Mouse (Mus musculus) erythroblast, adult 5-6 weeks (primary cell): ENCODE results near the gene Gatad1. TPM values are rescaled to one million over a fixed set of nuclear protein-coding genes. Genes with fewer than 3 reads are reported as not detected.
A peak's percentile ranks its signal among the peaks of the same experiment; 100 is the strongest.
"Not testable (repeated sequence)": the region's sequence is repeated elsewhere in the genome, so short reads cannot be mapped to it uniquely, and the experiment has no call there.

ENCODE experiments used
- ATAC-seq: replicated peaks from 2 replicates; pipeline ENCODE4 v1.8.0; 2016; ENCODE audit warnings: moderate number of reproducible peaks, mild to moderate bottlenecking, moderate TSS enrichment, inconsistent platforms; ENCODE audit not compliant: poor library complexity, low FRiP score, severe bottlenecking
- total RNA-seq, 2 experiments: library from RNA; stranded (forward) in 1 of 2; stranded (reverse) in 1 of 2; fragments of 150-400 nt in 1 of 2; fragments of 200-764, 138-1000 nt in 1 of 2; gene quantifications; 2 replicates each; pipeline versions ENCODE4 v1.2.3 to v1.2.4; 2015 to 2017; ENCODE audit warnings: low replicate concordance in 2 of 2

Gene Gatad1
- total RNA-seq (2015; ENCODE audit: low replicate concordance) (49.3 and 49.4 TPM in 2 replicates), total RNA-seq (2017; ENCODE audit: low replicate concordance) (42.1 and 58.0 TPM in 2 replicates)

DNA sequence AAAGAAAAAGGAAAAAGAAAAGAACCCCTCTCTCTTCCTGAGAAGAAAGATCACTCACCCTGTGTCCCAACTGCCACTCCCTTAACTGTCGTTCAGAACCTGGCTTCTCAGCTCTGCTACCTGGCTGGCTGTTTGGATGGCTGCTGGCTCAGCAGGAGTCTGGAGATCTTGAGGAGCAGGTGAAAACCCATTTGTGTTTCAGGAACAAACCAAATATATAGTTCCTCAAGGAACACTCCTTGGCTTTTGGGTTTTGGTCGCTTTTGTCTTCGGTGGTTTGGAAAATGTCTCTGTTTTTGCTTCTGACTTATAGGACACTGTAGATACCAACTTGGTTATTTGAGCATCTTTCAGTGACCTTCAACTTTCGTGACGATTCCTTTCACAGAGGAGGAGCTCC is at the start of gene Gatad1:
Gene Gatad1 (minus strand): TSS at position 101 of the 400 bp plus-strand sequence.
- ATAC-seq, result no peak

DNA sequence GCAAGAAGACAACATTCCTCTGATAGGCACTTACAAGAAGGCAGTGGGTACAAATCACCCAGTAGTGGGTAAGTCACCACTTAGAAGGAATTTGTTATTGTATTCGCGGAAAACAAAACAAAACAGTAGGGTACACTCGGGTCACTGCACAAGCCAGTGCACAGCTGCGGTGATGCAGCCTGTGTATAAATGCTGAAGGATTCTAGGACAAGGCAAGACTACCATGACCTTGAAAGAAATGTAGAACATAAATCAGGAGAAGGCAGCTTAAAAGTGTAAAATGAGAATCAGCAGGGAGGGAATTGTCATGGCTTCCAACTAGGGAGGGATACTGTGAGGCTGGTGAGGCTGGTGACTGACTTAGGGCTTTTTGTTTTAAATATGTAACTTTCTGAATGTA is 45.2 kb upstream of the Gatad1 start:
- ATAC-seq, result no peak

GRCm38 (mm10) chr5:3700025-3700424 is 43.0 kb upstream of the Gatad1 start:
- ATAC-seq, result no peak

- ATAC-seq, result no peak
Observed at GRCm38 (mm10) chr5:3696031-3696430, 39.0 kb upstream of the Gatad1 start.

- ATAC-seq, result no peak
Observed at GRCm38 (mm10) chr5:3695191-3695590, 38.2 kb upstream of the Gatad1 start.

- ATAC-seq, result no peak
Observed at GRCm38 (mm10) chr5:3692956-3693355, 36.0 kb upstream of the Gatad1 start.

DNA sequence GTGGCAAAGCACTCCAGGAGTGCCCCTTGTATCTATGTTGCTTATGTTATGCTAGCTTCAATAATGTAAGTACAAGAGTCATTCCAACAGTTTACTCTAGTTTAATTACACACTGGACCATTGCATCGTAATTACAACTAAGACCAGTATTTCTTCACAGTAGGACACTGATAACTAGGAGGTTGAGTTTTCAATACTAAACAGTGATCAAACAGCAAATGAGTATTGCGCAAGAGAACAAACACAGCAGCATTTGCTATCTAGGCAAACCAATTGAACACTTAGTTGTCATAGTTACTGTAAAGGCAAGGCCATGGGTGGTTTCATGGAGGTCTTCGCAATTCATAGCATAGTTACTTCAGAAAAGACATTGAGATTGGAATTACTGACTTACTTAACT is 34.3 kb upstream of the Gatad1 start:
- no peak for ATAC-seq

DNA sequence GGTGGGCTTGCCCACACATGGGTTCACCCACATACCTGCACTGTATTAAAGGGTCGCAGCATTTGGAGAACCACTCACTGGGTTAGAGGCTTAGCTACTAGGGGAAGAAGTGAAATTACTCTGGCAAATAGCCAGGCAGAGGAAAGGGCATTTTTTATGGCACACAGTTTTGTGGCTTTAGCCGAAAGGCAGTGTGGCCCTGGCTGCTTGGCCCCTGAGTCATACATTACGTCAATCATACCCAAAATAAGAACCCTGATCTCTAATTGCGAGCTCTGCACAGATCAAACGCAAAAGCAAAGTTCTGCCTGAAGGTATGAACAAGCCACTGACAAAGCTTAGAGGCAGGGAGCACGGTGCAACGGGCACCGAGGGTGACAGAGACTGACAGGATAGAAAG is 31.3 kb upstream of the Gatad1 start:
- ATAC-seq, result no peak

DNA sequence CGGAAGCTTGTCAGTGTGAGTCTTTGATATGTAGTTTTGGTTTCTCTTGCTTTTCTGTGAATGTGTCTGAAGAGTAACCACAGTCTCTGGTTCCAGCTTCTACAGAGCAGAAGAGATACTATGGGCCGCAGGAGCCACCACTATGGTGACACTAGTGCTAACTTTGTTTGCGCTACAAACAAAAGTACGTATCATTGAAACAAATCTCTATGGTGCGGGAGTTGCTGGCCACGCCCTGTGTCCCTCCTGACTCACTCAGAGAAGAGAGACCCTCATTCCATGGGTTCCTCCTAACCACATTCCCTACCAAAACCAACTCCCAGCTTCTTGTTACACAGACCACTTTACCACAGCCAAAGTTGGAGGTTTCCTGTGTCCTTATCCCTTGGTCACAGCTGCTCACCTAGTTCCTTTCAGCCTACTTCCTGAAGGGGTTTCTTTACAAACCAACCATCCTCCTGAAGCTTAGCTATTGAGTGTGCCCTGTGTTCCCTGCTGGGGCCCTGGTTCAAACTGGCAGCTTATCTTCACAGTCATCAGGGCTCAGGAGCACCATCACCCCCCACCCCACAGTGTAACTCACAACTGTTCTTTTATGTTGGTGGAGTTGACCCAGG is 13.1 kb upstream of the Gatad1 start:
- ATAC-seq, result no peak

- no peak for ATAC-seq
Observed at GRCm38 (mm10) chr5:3666585-3666984, 9.6 kb upstream of the Gatad1 start.

- no peak for ATAC-seq
Observed at GRCm38 (mm10) chr5:3665225-3665624, 8.2 kb upstream of the Gatad1 start.

GRCm38 (mm10) chr5:3653801-3654200 is 3.2 kb downstream of the Gatad1 start:
- no peak for ATAC-seq

- ATAC-seq, result not testable (repeated sequence)
Observed at GRCm38 (mm10) chr5:3652903-3653575, 3.9 kb downstream of the Gatad1 start.

DNA sequence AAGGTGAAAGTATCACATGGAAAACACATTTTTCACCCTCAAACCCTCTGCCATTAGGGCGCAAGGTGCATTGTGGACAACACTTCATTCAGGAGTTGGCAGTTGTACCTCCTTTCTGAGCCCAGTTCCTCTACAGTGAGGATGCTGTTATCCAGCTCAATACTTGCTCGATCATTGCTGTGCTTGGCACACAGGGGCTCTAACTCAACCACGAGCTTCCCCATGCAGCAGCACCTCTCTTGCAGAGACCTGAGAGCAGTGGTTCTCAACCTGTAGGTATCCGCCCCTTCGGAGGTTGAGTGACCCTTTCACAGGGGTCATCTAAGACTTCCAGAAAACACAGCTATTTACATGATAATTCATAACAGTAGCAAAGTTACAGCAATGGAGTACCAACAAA is 5.4 kb downstream of the Gatad1 start:
- no peak for ATAC-seq

DNA sequence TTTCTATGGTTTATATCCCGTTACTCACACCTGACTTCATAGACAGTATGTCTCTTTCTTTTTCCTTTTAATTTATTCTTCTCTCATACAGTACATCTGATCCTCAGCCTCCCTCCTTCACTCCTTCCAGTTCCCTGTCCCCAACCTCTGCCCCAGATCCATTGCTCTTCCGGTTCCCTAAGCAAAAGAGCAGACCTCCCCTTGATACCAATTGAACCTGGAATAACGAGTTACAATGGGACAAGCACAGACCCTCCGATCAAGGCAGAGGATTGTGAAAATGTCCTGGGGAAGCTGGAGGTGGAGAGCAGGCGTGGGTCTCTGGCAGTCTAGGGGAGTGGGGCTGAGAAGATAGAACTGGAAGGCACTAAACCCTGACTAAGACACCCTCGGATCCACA is 6.1 kb downstream of the Gatad1 start, which contains the start of gene Tmbim7:
Gene Tmbim7 (plus strand): TSS at position 301 of the 400 bp plus-strand sequence.
- no peak for ATAC-seq

- no peak for ATAC-seq
Observed at GRCm38 (mm10) chr5:3648849-3649210, 8.2 kb downstream of the Gatad1 start.

DNA sequence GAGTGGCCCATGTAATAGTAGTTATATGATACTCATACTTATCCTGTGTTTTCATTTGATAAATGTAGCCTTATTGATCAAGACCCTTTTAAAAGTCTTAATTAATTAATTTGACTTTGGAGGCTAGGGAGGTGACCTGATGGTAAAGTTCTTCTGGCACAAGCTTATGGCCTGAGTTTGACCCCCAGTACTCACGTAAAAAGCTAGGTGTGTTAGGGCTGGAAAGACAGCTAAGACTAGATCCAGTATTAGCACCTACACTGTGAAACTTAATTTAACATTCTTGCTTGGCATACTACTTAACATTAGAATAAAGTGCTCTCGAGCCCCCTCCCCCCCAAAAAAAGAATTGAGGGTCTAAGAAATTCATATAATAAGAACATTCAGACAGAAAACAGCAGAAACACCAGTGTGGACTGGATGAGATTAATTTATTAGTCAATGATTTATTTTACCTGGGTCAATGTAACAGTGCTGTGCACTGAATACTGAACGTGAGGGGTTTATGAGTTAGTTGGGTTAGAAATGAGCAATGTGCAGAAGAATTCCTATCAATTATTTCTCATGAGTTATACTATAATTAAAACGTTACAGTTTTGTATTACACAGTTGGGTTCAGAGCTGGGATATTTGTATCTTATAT is 8.7 kb downstream of the Gatad1 start:
- ATAC-seq, result no peak

DNA sequence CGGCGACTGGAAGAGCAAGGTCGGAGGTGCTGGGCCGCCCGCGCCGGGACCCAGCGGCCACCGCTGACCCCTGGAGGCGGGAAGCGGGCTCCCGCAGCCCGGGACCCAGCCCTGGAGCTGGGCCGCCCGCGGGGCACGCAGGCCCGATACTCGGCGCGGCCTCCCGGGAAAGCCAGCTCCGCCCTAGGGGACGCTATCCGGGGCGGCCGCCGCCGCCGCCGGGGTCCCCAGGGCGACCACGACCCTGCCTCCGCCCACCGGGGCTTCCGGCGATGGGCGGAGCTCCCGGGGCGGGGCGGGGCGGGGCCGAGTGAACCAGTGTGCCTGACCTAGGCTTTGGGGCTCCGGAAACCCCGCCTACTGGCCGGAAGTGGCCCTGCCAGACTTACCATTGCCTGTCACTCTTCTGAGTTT is 9.3 kb downstream of the Gatad1 start:
- ATAC-seq, result peak; percentile 94

DNA sequence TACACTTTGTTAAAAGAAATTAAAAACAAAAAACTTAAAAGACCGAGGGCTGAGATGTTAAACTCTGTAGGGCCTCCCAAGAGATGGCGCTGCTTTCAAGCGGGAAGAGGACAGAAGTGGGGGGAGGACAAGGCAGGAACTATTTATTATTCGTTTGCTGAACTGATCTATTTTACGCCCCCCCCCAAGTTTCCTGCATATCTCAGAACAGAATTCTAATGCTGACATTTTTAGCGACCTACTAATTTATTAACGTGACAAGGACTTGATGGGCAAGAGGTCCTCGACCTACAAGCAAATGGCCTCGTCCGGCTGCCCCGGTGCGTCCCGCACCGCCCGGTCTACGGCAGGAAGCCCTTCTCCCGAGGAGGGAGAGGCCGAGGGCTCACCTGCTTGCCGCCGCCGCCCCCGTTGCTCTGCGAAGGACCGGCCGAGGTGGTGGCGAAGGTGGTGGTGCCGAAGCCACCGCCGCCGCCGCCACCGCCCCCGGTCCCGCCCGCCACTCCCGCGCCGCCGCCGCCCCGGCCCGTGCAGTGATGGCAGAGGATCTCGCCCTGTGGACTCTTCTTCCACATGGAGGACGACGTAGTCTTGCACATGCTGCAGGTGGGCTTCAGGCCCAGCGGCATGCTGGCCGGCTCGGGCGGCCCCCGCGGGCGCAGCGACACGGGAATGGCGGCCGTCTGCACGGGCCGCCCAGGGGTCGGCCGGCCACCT is 9.8 kb downstream of the Gatad1 start:
- peak; percentile 74 for ATAC-seq

DNA sequence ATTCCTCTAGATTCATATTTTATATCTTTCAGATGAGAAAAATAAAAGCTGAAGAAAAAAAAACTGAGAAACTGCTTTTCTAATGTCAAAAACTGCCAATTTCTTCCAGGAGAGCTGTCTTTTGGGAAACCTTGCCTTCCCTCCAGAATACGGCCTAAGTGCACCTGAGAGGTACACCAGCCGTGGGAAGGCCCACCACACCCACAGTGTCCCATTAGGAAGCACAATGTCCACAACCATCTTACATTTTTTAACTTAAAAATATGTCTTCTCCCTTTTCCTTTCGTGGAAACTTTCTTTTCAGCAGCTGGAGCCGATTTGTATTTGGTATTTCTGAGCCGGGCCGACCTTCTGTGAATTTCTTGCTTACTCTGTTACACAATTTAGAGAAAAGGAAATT is 10.4 kb downstream of the Gatad1 start:
- peak; percentile 53; the same call in 1 of the 2 replicates for ATAC-seq
